Mouse (Mus musculus) ES-E14 (cell line): Measurements from ENCODE around the gene Rpl37. TPM values are rescaled to one million over a fixed set of nuclear protein-coding genes. Genes with fewer than 3 reads are reported as not detected.

Experiments used
- DNase-seq: peaks from one replicate; pipeline ENCODE4 v3.0.0-alpha.2; 2013; ENCODE audit warnings: low read depth, low spot score
- H3K27ac ChIP-seq: 2 replicates; pipeline ENCODE4 v1.5.1; 2012; ENCODE audit warnings: low read depth, mild to moderate bottlenecking, low read length, moderate library complexity, mixed read lengths; ENCODE audit not compliant: poor library complexity, insufficient read depth, severe bottlenecking
- H3K36me3 ChIP-seq: 2 replicates; pipeline ENCODE4 v1.6.1; 2012; ENCODE audit warnings: mild to moderate bottlenecking, low read length, moderate library complexity, mixed read lengths; ENCODE audit not compliant: control insufficient read depth, poor library complexity, insufficient read depth, severe bottlenecking
- H3K4me1 ChIP-seq, 2 experiments: fragments of 150-350 bp in 1 of 2; sonication (generic) in 1 of 2; 2 replicates each; pipeline ENCODE4 v1.6.1; 2012; ENCODE audit warnings: low read length in 2 of 2, mild to moderate bottlenecking in 1 of 2, mixed read lengths in 1 of 2; ENCODE audit not compliant: control insufficient read depth in 2 of 2, insufficient read depth in 2 of 2, poor library complexity in 1 of 2
- H3K4me3 ChIP-seq, 2 experiments: fragments of 150-350 bp in 1 of 2; sonication (generic) in 1 of 2; 2 replicates each; pipeline ENCODE4 v1.5.1; 2012; ENCODE audit warnings: low read length in 2 of 2, low read depth in 1 of 2, mild to moderate bottlenecking in 1 of 2, mixed read lengths in 1 of 2; ENCODE audit not compliant: insufficient read depth in 1 of 2, poor library complexity in 1 of 2, severe bottlenecking in 1 of 2
- H3K9ac ChIP-seq: 2 replicates; pipeline ENCODE4 v1.6.1; 2012; ENCODE audit warnings: low read depth, mild to moderate bottlenecking, low read length, mixed read lengths; ENCODE audit not compliant: poor library complexity, insufficient read depth, severe bottlenecking
- H3K9me3 ChIP-seq: fragments of 150-350 bp; sonication (generic); 2 replicates; pipeline ENCODE4 v1.6.1; 2012; ENCODE audit warnings: low read depth, mild to moderate bottlenecking, low read length; ENCODE audit not compliant: control insufficient read depth, insufficient read depth
- CHD2 ChIP-seq: IDR thresholded peaks from 2 replicates; pipeline ENCODE4 v1.6.1; 2014; ENCODE audit warnings: mild to moderate bottlenecking, low read depth, low read length, inconsistent platforms
- HCFC1 ChIP-seq: IDR thresholded peaks from 2 replicates; pipeline ENCODE4 v1.6.1; 2012; ENCODE audit warnings: low read length, inconsistent platforms, borderline replicate concordance; ENCODE audit not compliant: insufficient read depth
- MAFK ChIP-seq: IDR thresholded peaks from 2 replicates; pipeline ENCODE4 v1.6.1; 2014; ENCODE audit warnings: mild to moderate bottlenecking, low read depth, low read length, inconsistent platforms; ENCODE audit not compliant: insufficient read depth
- ZC3H11A ChIP-seq: IDR thresholded peaks from 2 replicates; pipeline ENCODE4 v1.6.1; 2012; ENCODE audit warnings: low read depth, mild to moderate bottlenecking, inconsistent platforms, low read length, borderline replicate concordance
- ZNF384 ChIP-seq: IDR thresholded peaks from 2 replicates; pipeline ENCODE4 v1.6.1; 2012; ENCODE audit warnings: low read depth, low read length, inconsistent platforms
- in situ Hi-C, 2 experiments: fragments of 600-800 bp; cut with MboI; formaldehyde crosslinking; loops; one replicate each; pipeline ENCODE4 v1.15.1; 2025; ENCODE audit warnings: low sequenced_read_pairs in 2 of 2, inconsistent platforms in 1 of 2; ENCODE audit not compliant: unreplicated experiment in 2 of 2
- total RNA-seq: library from RNA; depleted of rRNA; stranded (reverse); fragments of 300-350 nt; gene quantifications from 2 replicates; pipeline ENCODE4 v1.2.3, GENCODE M21; 2012

Rpl37 gene
- total RNA-seq, 1 experiment: 1,373 TPM

GRCm38 (mm10) chr15:5154621-5155020 is 38.2 kb downstream of the Rpl37 start:
- Histone ChIP-seq H3K4me1 (peaks cover 4% of the 10 kb centered on the region in 2 experiments), H3K9ac (no peak overlapping the region), H3K4me3 (no peak overlapping the region), H3K36me3 (0 out of 2 replicates have a peak, but pooled peaks cover 2% of the 10 kb centered on the region), H3K27ac (no peak overlapping the region), H3K9me3 (no peaks in the 10 kb centered on the region)
- TF ChIP-seq HCFC1 (no peak), CHD2 (no peak), ZNF384 (no peak), ZC3H11A (no peak), MAFK (no peak)
- in situ Hi-C loops: no loop called here
- DNase-seq: no peak

DNA sequence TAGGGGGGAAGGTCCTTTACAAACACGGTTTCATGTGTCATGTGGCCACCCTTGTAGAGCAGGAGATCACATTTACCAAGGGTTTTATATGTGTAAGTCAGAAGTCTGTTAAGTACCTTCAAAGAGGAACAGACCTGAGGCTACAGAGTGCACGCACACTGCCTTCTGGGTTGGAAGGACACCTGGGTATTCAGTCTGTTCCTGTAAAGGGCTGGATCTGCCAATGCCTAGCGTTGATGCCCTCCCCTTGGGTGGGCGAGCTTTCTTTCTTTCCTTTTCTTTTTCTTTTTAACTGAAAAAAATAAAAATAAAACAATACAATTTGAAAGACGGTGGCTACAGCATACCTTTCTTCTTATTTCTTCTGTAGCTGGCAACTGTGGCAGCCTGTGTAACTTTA is 38.6 kb downstream of the Rpl37 start:
- DNase-seq: no peak
- no peak for TF ChIP-seq MAFK
- no peak for TF ChIP-seq CHD2
- TF ChIP-seq ZC3H11A: no peak
- TF ChIP-seq HCFC1: no peak
- TF ChIP-seq ZNF384: no peak
- Histone ChIP-seq H3K4me3 (no peak overlapping the region), H3K4me1 (peaks cover 4% of the 10 kb centered on the region in 2 experiments), H3K9me3 (no peaks in the 10 kb centered on the region), H3K27ac (no peak overlapping the region), H3K36me3 (0 out of 2 replicates have a peak, but pooled peaks cover 2% of the 10 kb centered on the region), H3K9ac (no peak overlapping the region)
- in situ Hi-C loops: no loop called here

DNA sequence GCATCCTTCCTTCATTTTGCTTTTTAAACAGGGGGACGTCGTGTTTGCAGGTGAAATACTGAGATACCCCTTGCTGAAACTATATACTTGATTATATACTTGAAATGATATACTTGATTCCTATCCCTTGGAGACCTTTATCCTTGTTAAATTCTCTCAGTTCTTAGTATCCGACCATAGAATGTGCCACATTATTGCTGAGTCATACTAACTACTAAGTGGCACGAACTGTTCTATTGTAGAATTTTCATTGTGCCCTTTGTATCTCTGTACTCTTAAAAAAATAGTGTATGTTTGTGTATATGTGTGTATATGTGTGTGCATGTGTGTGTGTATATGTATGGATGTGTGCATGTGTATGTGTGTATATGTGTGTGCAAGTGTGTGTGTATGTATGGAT is 39.9 kb downstream of the Rpl37 start:
- no peak for DNase-seq
- Histone ChIP-seq H3K27ac (no peak overlapping the region), H3K36me3 (0 out of 2 replicates have a peak, but pooled peaks cover 2% of the 10 kb centered on the region), H3K4me3 (no peak overlapping the region), H3K4me1 (peaks cover 4% of the 10 kb centered on the region in 2 experiments), H3K9me3 (no peaks in the 10 kb centered on the region), H3K9ac (no peak overlapping the region)
- in situ Hi-C loops: no loop called here
- 0 out of 2 replicates have a peak, but pooled peaks have one; percentile 51 for TF ChIP-seq MAFK
- TF ChIP-seq ZNF384: no peak

DNA sequence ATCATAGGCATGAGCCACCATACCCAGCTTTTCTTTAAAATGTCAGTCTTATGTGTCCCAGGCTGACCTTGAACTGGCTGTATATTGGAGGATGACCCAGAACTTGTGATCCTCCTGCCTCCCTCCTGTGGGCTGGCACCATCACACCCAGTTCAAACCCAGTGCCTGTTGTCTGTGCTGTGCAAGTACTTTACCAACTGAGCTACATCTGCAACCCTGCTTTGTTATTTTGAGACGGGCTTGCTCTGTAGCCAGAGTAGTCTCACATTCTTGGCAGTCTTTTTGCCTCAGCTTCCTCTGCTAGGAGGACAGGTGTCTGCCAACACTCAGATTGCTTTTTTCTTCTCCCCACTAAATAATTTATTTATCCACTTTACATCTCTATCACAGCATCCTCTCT is 40.9 kb downstream of the Rpl37 start:
- DNase-seq: no peak
- Histone ChIP-seq H3K36me3 (0 out of 2 replicates have a peak, but pooled peaks cover 2% of the 10 kb centered on the region), H3K9ac (no peak overlapping the region), H3K4me1 (peaks cover 4% of the 10 kb centered on the region in 2 experiments; a peak in 3 of 4 replicates), H3K9me3 (no peaks in the 10 kb centered on the region), H3K27ac (no peak overlapping the region), H3K4me3 (no peak overlapping the region)
- in situ Hi-C loops: no loop called here
- no peak for TF ChIP-seq ZNF384
- no peak for TF ChIP-seq HCFC1
- no peak for TF ChIP-seq ZC3H11A
- TF ChIP-seq CHD2: no peak
- TF ChIP-seq MAFK: no peak

- TF ChIP-seq ZNF384 (no peak), ZC3H11A (no peak), CHD2 (no peak), MAFK (no peak), HCFC1 (no peak)
- Histone ChIP-seq H3K27ac (no peak overlapping the region), H3K36me3 (peaks cover 5% of the 10 kb centered on the region; the same call in 1 of the 2 replicates), H3K9ac (no peak overlapping the region), H3K4me3 (no peak overlapping the region), H3K9me3 (no peaks in the 10 kb centered on the region), H3K4me1 (0 out of 4 replicates have a peak, but pooled peaks cover 0 to 2% of the 10 kb centered on the region in 2 experiments)
- in situ Hi-C loops: no loop called here
- DNase-seq: no peak
Measured at GRCm38 (mm10) chr15:5158827-5159226, 42.4 kb downstream of the Rpl37 start.
